24 mouse cellular contexts compared by ENCODE assay signal in the genomic region with DNA sequence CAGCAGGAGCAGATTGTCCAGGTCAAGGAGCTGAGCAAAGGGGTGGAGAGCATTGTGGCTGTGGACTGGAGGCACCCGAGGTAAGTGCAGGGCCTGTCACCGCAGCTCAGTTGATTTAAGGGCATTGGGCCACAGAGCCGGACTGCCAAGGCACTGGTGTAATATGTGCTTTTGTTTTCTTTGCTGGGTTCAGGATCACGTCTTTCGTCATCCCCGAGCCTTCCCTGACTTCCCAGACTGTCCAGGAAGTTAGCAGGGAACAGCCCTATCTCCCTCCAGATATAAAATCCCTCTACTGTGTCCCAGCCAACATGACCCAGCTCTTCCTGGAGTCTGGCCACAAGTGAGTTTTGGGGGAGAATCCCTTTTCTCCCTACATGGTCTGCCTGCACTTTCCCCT. TPM values are rescaled to one million over a fixed set of nuclear protein-coding genes. Genes with fewer than 3 reads are reported as not detected.
DNase-seq lines count a peak whose midpoint lies in the region; ATAC-seq and TF ChIP-seq lines count a peak whose summit lies in the region.
"Had no signal": no experiment of that assay in that cellular context is flagged by ENCODE, and none has a peak within 500 bp of the region (broad histone marks: within the 10 kb centered on the region; RNA-seq: fewer than 3 reads in every experiment).

No protein-coding gene starts in this region.

- intact Hi-C loops in gastrocnemius, postnatal 14 days (cut with DNase I; ENCODE audit: low total_unique reads) = no loop called here

- no peaks in the 10 kb centered on the region for H3K79me2 ChIP-seq in liver, adult 2 months (ENCODE audit: control insufficient read depth, insufficient read depth, low read length)

- no peak; the same call in 1 of the 2 replicates for ATAC-seq in heart, embryonic 15.5 days (replicated peaks; ENCODE audit: insufficient number of reproducible peaks, insufficient read depth, low FRiP score, low read depth)
- ATAC-seq: CD4-positive, CD25-positive, alpha-beta regulatory T cell, adult 4 months; forebrain, embryonic 16.5 days; hindbrain, postnatal 0 days had no signal

- 59% methylated on average over 6 of the region's 6 CpGs for WGBS in heart, embryonic 15.5 days
- 25% methylated on average over 6 of the region's 6 CpGs for WGBS in liver, adult 2 months

- TF ChIP-seq CTCF in liver, adult 2 months (IDR thresholded peaks at IDR 0.05; ENCODE audit: low read depth, low read length) = no peak

- no peaks in the 10 kb centered on the region for H3K27me3 ChIP-seq in heart, embryonic 15.5 days
- H3K27me3 ChIP-seq in liver, adult 2 months (ENCODE audit: control insufficient read depth, insufficient read depth, low read length) = no peaks in the 10 kb centered on the region
- H3K27me3 ChIP-seq: embryonic facial prominence, embryonic 13.5 days; forebrain, embryonic 12.5 days; hindbrain, embryonic 13.5 days had no signal

- H3K9me3 ChIP-seq in heart, embryonic 15.5 days (replicated peaks) = no peaks in the 10 kb centered on the region
- H3K9me3 ChIP-seq: embryonic facial prominence, embryonic 13.5 days; forebrain, embryonic 12.5 days; G1E; hindbrain, embryonic 13.5 days had no signal

- H3K36me3 ChIP-seq in heart, embryonic 15.5 days = peaks cover 74% of the 10 kb centered on the region
- peaks cover 44% of the 10 kb centered on the region for H3K36me3 ChIP-seq in liver, adult 2 months (ENCODE audit: control insufficient read depth, insufficient read depth, low read length)

- no peak for TF ChIP-seq POLR2A in liver, adult 2 months (IDR thresholded peaks at IDR 0.05; ENCODE audit: extremely low read depth, insufficient read depth, low read length)

- 0 out of 2 replicates have a peak, but pooled peaks cover 2% of the 10 kb centered on the region for H3K4me1 ChIP-seq in heart, embryonic 15.5 days (replicated peaks)
- H3K4me1 ChIP-seq in liver, adult 2 months (ENCODE audit: control insufficient read depth, insufficient read depth, low read length) = peaks cover 3% of the 10 kb centered on the region; the same call in 1 of the 2 replicates
- H3K4me1 ChIP-seq: embryonic facial prominence, embryonic 13.5 days; forebrain, embryonic 12.5 days; hindbrain, embryonic 13.5 days had no signal

- no peak overlapping the region for H3K4me2 ChIP-seq in heart, embryonic 15.5 days
- H3K4me2 ChIP-seq: embryonic facial prominence, embryonic 13.5 days; forebrain, embryonic 12.5 days; hindbrain, embryonic 13.5 days had no signal

- no peak overlapping the region for H3K4me3 ChIP-seq in heart, embryonic 15.5 days
- H3K4me3 ChIP-seq in liver, adult 2 months (ENCODE audit: insufficient read depth, low read depth, low read length) = no peak overlapping the region
- H3K4me3 ChIP-seq: embryonic facial prominence, embryonic 13.5 days; forebrain, embryonic 12.5 days; hindbrain, embryonic 13.5 days had no signal

- peak overlapping the region; percentile 22; the same call in 1 of the 2 replicates for H3K27ac ChIP-seq in heart, embryonic 15.5 days
- no peak overlapping the region for H3K27ac ChIP-seq in liver, adult 2 months (replicated peaks; ENCODE audit: insufficient read depth, low read depth, low read length)
- H3K27ac ChIP-seq: embryonic facial prominence, embryonic 13.5 days; forebrain, embryonic 12.5 days; hindbrain, embryonic 13.5 days; hindbrain, postnatal 0 days had no signal

- peak; percentile 33 for DNase-seq in adrenal gland, adult 2 months
- DNase-seq in adrenal gland, postnatal 25 days = no peak
- DNase-seq in heart, adult 9 months (ENCODE audit: low spot score in 2 of 2) = no peak
- DNase-seq in liver, adult 2 months (ENCODE audit: extremely low read depth, low read depth, low spot score) = peak; percentile 77
- DNase-seq in liver = no peak
- no peak for DNase-seq in gastrocnemius, postnatal 14 days
- DNase-seq: adrenal gland, postnatal 14 days; B cell, adult 2 months; cerebellum, adult 18-20 months; cerebellum, adult 9-11 months; cerebellum, postnatal 36 days; gastrocnemius, postnatal 25 days; heart, adult 18-20 months; kidney, adult 11 months; kidney, adult 9 months had no signal

- no peak overlapping the region for H3K9ac ChIP-seq in heart, embryonic 15.5 days
- H3K9ac ChIP-seq in liver, adult 2 months (ENCODE audit: low read depth, low read length) = no peak overlapping the region
- H3K9ac ChIP-seq: embryonic facial prominence, embryonic 13.5 days; forebrain, embryonic 12.5 days; hindbrain, embryonic 13.5 days had no signal

RNA-seq across cellular contexts. Expression of a gene that starts 11.4 kb away (rescaled TPM):
- 10 to 100 TPM; 40.0 to 41.8 TPM for total RNA-seq in adrenal gland, adult 2 months (2021)
- polyA plus RNA-seq in adrenal gland, adult 2 months (2012; rRNA removed) = 27.5 and 29.7 TPM in 2 replicates
- total RNA-seq in adrenal gland, postnatal 25 days (2021) = 46.7 and 48.9 TPM in 2 replicates
- polyA plus RNA-seq in heart, embryonic 15.5 days (2015; fragmentation: Nextera tagmentation; extraction: Ambion mirVana) = 41.2 and 47.9 TPM in 2 replicates
- 20.9 and 25.6 TPM in 2 replicates for total RNA-seq in liver, adult 2 months (2014; rRNA removed)
- 24.0 and 28.9 TPM in 2 replicates for polyA plus RNA-seq in liver, adult 2 months (2012; rRNA removed)
- total RNA-seq in gastrocnemius, postnatal 14 days (2021) = 10 to 100 TPM; 23.1 to 26.1 TPM

RNA-seq across cellular contexts. Expression of a gene that starts 26.3 kb away (rescaled TPM):
- total RNA-seq in adrenal gland, adult 2 months (2021) = 1 to 10 TPM; 5.6 to 7.3 TPM
- 2.3 and 3.2 TPM in 2 replicates for polyA plus RNA-seq in adrenal gland, adult 2 months (2012; rRNA removed)
- 4.9 and 5.4 TPM in 2 replicates for total RNA-seq in adrenal gland, postnatal 25 days (2021)
- polyA plus RNA-seq in heart, embryonic 15.5 days (2015; fragmentation: Nextera tagmentation; extraction: Ambion mirVana) = 1.7 and 2.5 TPM in 2 replicates
- total RNA-seq in liver, adult 2 months (2014; rRNA removed) = 0.87 and 1.3 TPM in 2 replicates
- 0.50 and 0.73 TPM in 2 replicates for polyA plus RNA-seq in liver, adult 2 months (2012; rRNA removed)
- under 1 TPM; 0.07 to 0.14 TPM for total RNA-seq in gastrocnemius, postnatal 14 days (2021)
- total RNA-seq: gastrocnemius, adult 18-20 months; gastrocnemius, postnatal 25 days had no signal

Comparison
In these comparisons a context has a peak if more than half of its experiments do, and no peak if none do; other contexts are left out.
1. DNase-seq: peak in adrenal gland, adult 2 months (single experiment) and liver, adult 2 months (single experiment); none in adrenal gland, postnatal 25 days (single experiment), heart, adult 9 months (0 of 2), liver (single experiment) and gastrocnemius, postnatal 14 days (single experiment).